Mouse (Mus musculus) liver, embryonic 14.5 days (tissue): ENCODE measurements around the gene Ppp6r3.

ENCODE experiments used
- CTCF ChIP-seq: IDR thresholded peaks from 2 replicates; pipeline ENCODE4 v1.5.1; 2016; ENCODE audit warnings: antibody characterized with exemption, low read depth, control low read depth
- EP300 ChIP-seq: IDR thresholded peaks from 2 replicates; pipeline ENCODE4 v1.6.1; 2016; ENCODE audit warnings: antibody characterized with exemption, low read depth

DNA sequence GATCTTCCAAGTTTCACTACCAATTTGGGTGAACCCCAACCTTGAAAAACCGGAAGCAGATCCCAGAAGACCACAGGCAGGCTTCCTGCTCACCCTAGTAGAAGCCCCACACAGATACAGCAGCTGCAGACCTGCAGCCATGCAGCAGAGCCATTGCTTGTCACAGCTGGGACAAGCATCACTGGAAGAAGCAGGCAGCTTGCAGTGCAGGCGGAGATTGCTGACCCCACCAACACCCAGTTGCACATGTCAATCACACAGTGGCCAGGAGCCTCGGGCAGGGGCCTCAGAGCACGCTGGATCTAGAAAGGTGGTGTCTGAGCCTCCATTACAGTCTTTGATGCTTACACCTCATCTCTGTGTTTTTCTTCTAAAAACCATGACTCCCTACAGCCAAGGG, 141.4 kb downstream of the Ppp6r3 start:
- TF ChIP-seq EP300 (no peak), CTCF (no peak)
